ENCODE assay signal across 8 mouse cellular contexts in the genomic region with DNA sequence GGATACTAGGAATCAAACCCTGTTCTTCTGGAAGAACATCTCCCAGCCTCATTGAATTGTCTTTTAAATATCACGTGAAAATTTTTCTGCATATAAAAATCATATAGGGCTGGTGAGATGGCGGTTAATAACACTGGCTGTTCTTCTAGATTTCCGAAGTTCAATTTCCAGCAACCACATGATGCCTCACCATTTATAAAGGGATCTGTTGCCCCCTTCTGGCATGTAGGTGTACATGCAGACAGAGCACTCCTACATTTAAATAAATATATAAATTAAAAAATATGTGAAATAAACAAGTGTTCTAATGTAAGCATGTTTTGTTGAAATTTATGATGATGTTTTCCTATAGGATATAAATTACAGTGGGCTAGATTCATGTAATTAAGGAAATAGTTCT.
A peak's percentile ranks its signal among the peaks of the same experiment; 100 is the strongest.
DNase-seq lines count a peak whose midpoint lies in the region; ATAC-seq lines count a peak whose summit lies in the region.

No protein-coding gene starts in this region.

- intact Hi-C loops in heart, postnatal 25 days (cut with DNase I): loop anchor here (5.0 kb wide), 3 partner anchors 64 to 179 kb away; a partner anchor contains a TSS

- peak; percentile 73; the same call in 1 of the 2 replicates for ATAC-seq in erythroblast, adult 5-6 weeks (replicated peaks; ENCODE audit: low FRiP score, poor library complexity, severe bottlenecking)

- 48% methylated on average over 3 of the region's 3 CpGs for WGBS in heart, embryonic 10.5 days

- H3K9me3 ChIP-seq in heart, embryonic 10.5 days: no peaks in the 10 kb centered on the region

- no peaks in the 10 kb centered on the region for H3K4me1 ChIP-seq in heart, embryonic 10.5 days

- no peaks in the 10 kb centered on the region for H3K27me3 ChIP-seq in heart, embryonic 10.5 days (ENCODE audit: insufficient read depth, poor library complexity, severe bottlenecking)

- peaks cover 22% of the 10 kb centered on the region for H3K36me3 ChIP-seq in heart, embryonic 10.5 days

- peak; percentile 15 for DNase-seq in heart, adult 8-10 months (ENCODE audit: low spot score)
- DNase-seq in heart, embryonic 10.5 days (ENCODE audit: low spot score): no peak
- DNase-seq in thymus, postnatal 14 days: peak; percentile 20
- DNase-seq in thymus, postnatal 36 days: no peak
- DNase-seq in telencephalon, adult 2 months (ENCODE audit: low read depth, low spot score): peak; percentile 16
- no peak for DNase-seq in right cerebral cortex, postnatal 36 days (ENCODE audit: low spot score in 2 of 2)
- no peak for DNase-seq in heart, postnatal 25 days (ENCODE audit: low spot score)

- no peak overlapping the region for H3K4me3 ChIP-seq in heart, embryonic 10.5 days

- no peak overlapping the region for H3K27ac ChIP-seq in heart, embryonic 10.5 days

Comparison
In these comparisons a context has a peak if more than half of its experiments do, and no peak if none do; other contexts are left out.
1. DNase-seq: peak in heart, adult 8-10 months (single experiment), thymus, postnatal 14 days (single experiment) and telencephalon, adult 2 months (single experiment); none in heart, embryonic 10.5 days (single experiment), thymus, postnatal 36 days (0 of 2), right cerebral cortex, postnatal 36 days (0 of 2) and heart, postnatal 25 days (single experiment).